Mouse (Mus musculus) CH12F3 (cell line): ENCODE results near the gene Plaa.

ENCODE experiments used
- in situ Hi-C: fragments of 300-500 bp; cut with MboI; formaldehyde crosslinking; loops from 2 replicates; pipeline ENCODE4 v1.14.3; 2020; ENCODE audit warnings: low sequenced_read_pairs

Plaa gene

DNA sequence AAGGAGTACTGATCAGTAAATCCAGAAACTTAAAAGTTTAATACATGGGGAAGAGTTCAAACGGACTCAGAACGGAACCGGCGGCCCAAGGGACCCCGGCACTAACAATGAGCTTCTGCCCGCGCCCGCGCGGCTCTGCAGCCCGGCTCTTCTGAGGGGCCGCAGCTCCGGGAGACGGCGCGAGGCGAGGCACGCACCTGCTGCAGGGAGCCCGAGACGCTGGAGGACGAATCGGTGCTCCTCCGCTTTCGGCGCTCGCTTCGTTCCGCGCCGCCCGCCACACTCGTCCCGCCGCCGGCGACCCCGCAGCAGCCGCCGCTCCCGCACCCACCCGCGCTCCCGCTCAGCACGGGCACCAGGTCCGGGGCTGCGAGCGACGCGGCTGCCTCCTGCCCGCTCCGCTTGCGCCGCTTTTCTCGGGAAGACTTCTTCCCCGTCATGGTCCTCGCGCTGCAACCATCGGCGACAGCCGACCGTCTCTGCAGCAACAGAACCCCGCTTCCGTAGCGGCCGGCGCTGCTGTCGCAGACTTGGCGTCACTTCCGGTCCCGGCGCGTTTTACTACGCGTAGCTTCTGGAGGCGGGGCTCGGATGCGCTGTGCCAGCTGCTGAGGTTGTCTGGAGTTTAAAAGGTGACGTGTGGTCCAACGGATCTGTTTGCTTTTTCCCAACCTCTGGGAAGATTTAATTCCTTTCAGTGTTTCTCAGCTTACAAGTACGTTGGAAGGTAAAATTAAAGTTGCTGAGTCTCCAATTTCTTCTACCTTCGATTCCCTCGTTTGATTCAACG, 46.6 kb downstream of the Plaa start, which contains the start of the genes Gm10306 and Caap1:
Gm10306 (plus strand) TSS at position 282 of the 790 bp plus-strand sequence.
Caap1 (minus strand) TSS at position 532 of the 790 bp plus-strand sequence.
- in situ Hi-C loops: no loop called here

DNA sequence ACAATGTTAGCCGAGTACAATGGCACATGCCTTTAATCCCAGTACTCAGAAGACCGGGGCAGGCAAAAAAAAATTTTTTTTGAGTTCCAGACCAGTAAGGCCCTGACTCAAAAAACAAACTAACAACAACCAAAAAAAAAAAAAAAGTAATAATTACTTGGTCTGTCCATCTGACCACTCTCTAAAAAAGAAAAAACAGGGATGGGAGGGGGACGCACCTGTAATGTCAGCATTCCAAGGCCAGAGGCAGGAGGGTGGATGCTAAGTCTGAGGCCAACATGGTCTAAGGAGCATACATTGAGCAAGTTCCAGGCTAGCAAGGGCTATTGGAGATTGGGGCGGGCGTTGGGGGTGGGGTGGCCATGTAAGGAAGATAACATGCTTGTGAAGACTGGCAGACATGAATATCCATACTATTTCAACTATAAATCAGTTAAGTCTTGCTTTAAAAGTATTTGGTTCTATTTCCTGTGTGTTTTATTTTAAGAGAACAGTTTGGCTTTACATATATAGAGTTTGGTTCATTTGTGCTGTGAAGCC, 48.0 kb downstream of the Plaa start:
- in situ Hi-C loops: no loop called here

DNA sequence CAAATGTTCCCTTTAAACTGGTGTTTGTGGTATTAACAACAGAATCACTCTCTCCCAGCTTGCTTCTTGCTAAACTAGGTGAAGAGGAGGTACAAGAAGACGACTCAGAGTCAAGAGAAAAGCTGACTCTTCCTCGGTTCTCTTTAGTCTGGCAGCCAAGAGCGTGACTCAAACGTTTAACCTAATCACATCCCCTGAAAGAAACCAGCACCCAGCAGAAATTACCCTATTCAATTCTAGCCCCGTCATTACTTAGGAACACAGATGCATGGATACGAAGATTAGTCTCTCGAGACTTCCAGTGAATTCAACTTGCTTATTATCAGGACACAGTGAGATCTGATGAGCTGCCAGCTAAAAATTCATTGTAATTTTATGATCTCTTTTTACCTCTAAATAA, 58.7 kb downstream of the Plaa start:
- in situ Hi-C loops: no loop called here

- in situ Hi-C loops: no loop called here
Measured at GRCm38 (mm10) chr4:94543041-94543440, 60.0 kb downstream of the Plaa start.

GRCm38 (mm10) chr4:94533205-94533604, 69.8 kb downstream of the Plaa start:
- in situ Hi-C loops: no loop called here

DNA sequence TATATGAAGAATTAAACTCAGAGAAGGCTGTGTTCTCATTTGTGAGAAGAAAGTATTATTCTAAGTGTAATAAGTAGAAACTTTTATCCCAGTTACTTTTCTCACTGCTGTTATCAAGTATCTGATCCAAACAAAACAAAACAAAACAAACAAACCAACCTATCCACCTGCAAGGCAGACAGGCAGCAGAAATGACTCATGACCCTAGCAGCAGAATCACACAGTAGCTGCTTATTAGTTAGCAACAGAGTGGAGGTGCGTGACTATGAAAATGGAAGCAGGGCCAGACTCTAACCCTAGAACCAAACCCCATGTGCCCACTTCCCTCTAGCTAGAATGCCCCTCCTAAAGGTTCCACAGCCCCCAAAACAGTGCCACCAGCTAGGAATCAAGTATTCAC, 73.6 kb downstream of the Plaa start:
- in situ Hi-C loops: no loop called here

GRCm38 (mm10) chr4:94523321-94523720, 79.7 kb downstream of the Plaa start:
- in situ Hi-C loops: loop anchor here (25.0 kb wide), 1 partner anchor 511 kb away; no protein-coding TSS in a partner anchor

DNA sequence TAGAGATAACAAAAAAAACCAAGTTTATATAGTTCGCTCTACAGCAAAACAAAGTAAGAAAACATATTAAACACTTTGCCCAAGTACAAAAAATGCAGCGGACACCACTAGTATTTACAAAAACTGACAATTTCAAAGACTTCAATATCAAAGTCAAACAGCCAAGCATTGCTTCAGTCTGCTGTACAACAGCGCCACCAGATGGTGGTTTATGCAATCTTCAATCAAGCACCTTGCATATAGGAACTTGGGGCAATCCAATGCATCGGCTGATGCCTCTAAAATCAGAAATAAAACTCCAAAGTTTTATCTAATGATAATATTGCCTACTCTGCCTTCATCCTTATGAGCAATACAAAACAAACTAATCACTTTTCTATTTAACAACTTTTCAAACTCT, 85.4 kb downstream of the Plaa start:
- in situ Hi-C loops: loop anchor here (25.0 kb wide), 1 partner anchor 505 kb away; no protein-coding TSS in a partner anchor
